Mouse (Mus musculus) C2C12 (cell line): ENCODE data around the gene Shisa9.

Experiments
- CTCF ChIP-seq: IDR thresholded peaks from one replicate; pipeline ENCODE4 v1.5.1; 2011; ENCODE audit not compliant: control insufficient read depth, insufficient read depth, insufficient read length
- USF1 ChIP-seq: IDR thresholded peaks from one replicate; pipeline ENCODE4 v1.6.1; 2011; ENCODE audit warnings: low read depth, mild to moderate bottlenecking, control low read depth, moderate library complexity

DNA sequence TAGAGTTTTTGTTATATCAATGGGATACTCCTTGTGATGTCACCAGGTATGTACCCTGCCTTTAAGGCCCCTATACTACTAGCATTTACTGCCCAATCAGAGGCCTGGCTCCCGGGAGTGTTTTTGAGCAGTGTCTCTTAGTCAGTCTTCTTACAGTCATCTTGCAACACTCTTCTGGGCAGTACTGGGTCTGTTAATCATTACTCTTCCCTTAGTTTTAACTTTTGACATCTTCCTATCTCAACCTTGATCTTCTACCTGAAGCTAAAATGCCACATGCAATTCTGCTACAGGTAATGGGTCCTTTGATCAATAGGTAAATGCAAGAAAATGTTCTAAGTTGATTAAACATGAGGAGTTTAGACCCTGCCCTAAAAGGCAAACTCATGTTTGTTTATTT, 225.4 kb downstream of the Shisa9 start:
- TF ChIP-seq CTCF (no peak), USF1 (no peak)
